Mouse (Mus musculus) hindbrain, embryonic 14.5 days (tissue): Measurements from ENCODE around the gene Emid1. TPM values are rescaled to one million over a fixed set of nuclear protein-coding genes. Genes with fewer than 3 reads are reported as not detected.

Experiments
- ATAC-seq: fragments of 200-750 bp; cut with Nextera tagmentation; 2 replicates; pipeline ENCODE4 v1.8.0; 2017; ENCODE audit warnings: moderate number of reproducible peaks, mild to moderate bottlenecking, moderate TSS enrichment, moderate library complexity; ENCODE audit not compliant: low FRiP score
- DNase-seq: peaks from one replicate; pipeline ENCODE4 v3.0.0-alpha.2; 2015; ENCODE audit warnings: low spot score
- H3K27ac ChIP-seq: fragments of 300-500 bp; sonication (generic); 2 replicates; pipeline ENCODE4 v1.5.1; 2014; ENCODE audit warnings: mild to moderate bottlenecking, moderate library complexity
- H3K27me3 ChIP-seq: fragments of 300-500 bp; sonication (generic); 2 replicates; pipeline ENCODE4 v1.6.1; 2014; ENCODE audit warnings: mild to moderate bottlenecking, low read length, mixed read lengths; ENCODE audit not compliant: control insufficient read depth, insufficient read depth
- H3K36me3 ChIP-seq: fragments of 300-500 bp; sonication (generic); replicated peaks from 2 replicates; pipeline ENCODE4 v1.6.1; 2014; ENCODE audit not compliant: control insufficient read depth, insufficient read depth
- H3K4me1 ChIP-seq: fragments of 300-500 bp; sonication (generic); replicated peaks from 2 replicates; pipeline ENCODE4 v1.6.1; 2014; ENCODE audit warnings: antibody characterized with exemption, low read length, mixed read lengths; ENCODE audit not compliant: control insufficient read depth, insufficient read depth
- H3K4me2 ChIP-seq: fragments of 300-500 bp; sonication (generic); replicated peaks from 2 replicates; pipeline ENCODE4 v1.6.1; 2014; ENCODE audit warnings: mild to moderate bottlenecking, moderate library complexity
- H3K4me3 ChIP-seq: fragments of 300-500 bp; sonication (generic); replicated peaks from 2 replicates; pipeline ENCODE4 v1.5.1; 2014; ENCODE audit warnings: mild to moderate bottlenecking, low read length
- H3K9ac ChIP-seq: fragments of 300-500 bp; sonication (generic); 2 replicates; pipeline ENCODE4 v1.6.1; 2014
- H3K9me3 ChIP-seq: fragments of 300-500 bp; sonication (generic); 2 replicates; pipeline ENCODE4 v1.6.1; 2016; ENCODE audit warnings: low read length; ENCODE audit not compliant: control insufficient read depth
- whole genome bisulfite sequencing: fragments of 180-500 bp; shearing (Covaris S2); extraction: QIAGEN DNeasy Blood & Tissue Kit; methylation state at CpG from one replicate; pipeline ENCODE4 v1.1.7; 2014; 5-methylcytosine and 5-hydroxymethylcytosine counted together
- polyA plus RNA-seq: library from polyadenylated mRNA; unstranded; fragments of >200 nt; fragmentation: Nextera tagmentation; extraction: Ambion mirVana; gene quantifications from 2 replicates; pipeline ENCODE4 v1.2.1, GENCODE M21; 2014

The Emid1 gene
- polyA plus RNA-seq, 1 experiment from 2014 or later: 17.8 TPM

GRCm38 (mm10) chr11:5172861-5173260 lies 20.8 kb upstream of the Emid1 start:
- Histone ChIP-seq H3K36me3 (no peaks in the 10 kb centered on the region), H3K27ac (no peak overlapping the region), H3K27me3 (no peaks in the 10 kb centered on the region), H3K4me3 (no peak overlapping the region), H3K4me1 (0 out of 2 replicates have a peak, but pooled peaks cover under 1% of the 10 kb centered on the region), H3K9ac (no peak overlapping the region), H3K4me2 (no peak overlapping the region), H3K9me3 (no peaks in the 10 kb centered on the region)
- DNase-seq: no peak
- ATAC-seq: no peak
- 63% methylated on average over 3 of the region's 3 CpGs for WGBS

DNA sequence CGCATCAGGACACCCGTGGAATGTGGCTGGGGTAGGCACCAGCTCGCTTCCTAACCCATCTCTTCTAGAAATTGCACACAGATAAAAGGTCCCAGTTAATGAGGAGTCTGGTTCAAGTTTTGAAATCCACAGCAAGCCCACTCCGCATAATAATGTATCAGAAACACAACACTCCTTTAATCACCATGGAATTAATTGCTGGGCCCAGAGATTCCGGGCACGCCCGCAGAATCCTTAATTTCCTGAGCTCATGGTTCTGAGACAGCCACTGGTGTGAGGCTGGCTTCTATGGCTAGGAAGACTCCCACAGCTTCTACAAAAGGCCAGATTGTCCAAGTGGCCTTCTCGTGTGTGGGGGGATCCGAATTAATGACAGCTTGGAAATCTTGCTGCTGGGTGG lies 15.3 kb upstream of the Emid1 start:
- Histone ChIP-seq H3K27me3 (no peaks in the 10 kb centered on the region), H3K27ac (0 out of 2 replicates have a peak overlapping the region, but pooled peaks have one; percentile 21), H3K36me3 (no peaks in the 10 kb centered on the region), H3K4me3 (no peak overlapping the region), H3K9ac (no peak overlapping the region), H3K4me1 (peaks cover 9% of the 10 kb centered on the region), H3K9me3 (no peaks in the 10 kb centered on the region), H3K4me2 (no peak overlapping the region)
- DNase-seq: no peak
- 48% methylated on average over 9 of the region's 9 CpGs for WGBS
- ATAC-seq: peak; percentile 43; the same call in 1 of the 2 replicates

DNA sequence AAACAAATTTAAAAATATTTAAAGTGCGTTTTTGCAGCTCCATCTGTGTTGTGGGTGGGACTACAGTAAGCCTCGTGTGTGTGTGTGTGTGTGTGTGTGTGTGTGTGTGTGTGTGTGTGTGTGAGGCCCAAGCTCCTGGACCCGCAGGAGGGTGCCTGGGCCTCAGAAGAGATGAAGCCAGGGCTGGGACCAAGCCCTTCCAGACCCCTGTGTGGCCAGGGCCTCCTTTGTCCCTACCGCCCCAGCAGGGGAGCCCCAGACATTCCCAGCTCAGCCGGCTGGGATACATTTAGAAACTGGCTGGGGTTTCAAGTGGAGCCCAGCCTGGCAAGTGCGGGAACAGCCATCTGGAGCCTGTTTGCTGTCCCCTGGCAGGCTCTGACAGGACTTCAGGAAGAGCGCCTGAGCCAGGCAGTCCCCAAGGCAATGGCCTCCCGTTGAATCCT lies 13.4 kb upstream of the Emid1 start:
- no peak for ATAC-seq
- Histone ChIP-seq H3K27ac (no peak overlapping the region), H3K27me3 (no peaks in the 10 kb centered on the region), H3K4me1 (peaks cover 9% of the 10 kb centered on the region), H3K9me3 (no peaks in the 10 kb centered on the region), H3K4me3 (no peak overlapping the region), H3K36me3 (no peaks in the 10 kb centered on the region), H3K4me2 (no peak overlapping the region), H3K9ac (no peak overlapping the region)
- WGBS: 25% methylated on average over 8 of the region's 8 CpGs
- DNase-seq: no peak

GRCm38 (mm10) chr11:5164310-5164709 lies 12.3 kb upstream of the Emid1 start:
- H3K27me3 ChIP-seq: no peaks in the 10 kb centered on the region
- no peak overlapping the region for H3K4me2 ChIP-seq
- H3K36me3 ChIP-seq: no peaks in the 10 kb centered on the region
- H3K4me1 ChIP-seq: peaks cover 9% of the 10 kb centered on the region
- ATAC-seq: no peak
- no peak overlapping the region for H3K27ac ChIP-seq
- H3K9me3 ChIP-seq: no peaks in the 10 kb centered on the region
- no peak overlapping the region for H3K9ac ChIP-seq
- no peak for DNase-seq
- WGBS: 30% methylated on average over 8 of the region's 8 CpGs
- H3K4me3 ChIP-seq: no peak overlapping the region

- Histone ChIP-seq H3K27ac (no peak overlapping the region), H3K9me3 (no peaks in the 10 kb centered on the region), H3K27me3 (no peaks in the 10 kb centered on the region), H3K4me2 (no peak overlapping the region), H3K4me3 (no peak overlapping the region), H3K36me3 (no peaks in the 10 kb centered on the region), H3K4me1 (peaks cover 9% of the 10 kb centered on the region), H3K9ac (no peak overlapping the region)
- 95% methylated on average over 8 of the region's 8 CpGs for WGBS
- DNase-seq (no peak), ATAC-seq (no peak)
These were observed 11.4 kb upstream of the Emid1 start for GRCm38 (mm10) chr11:5163421-5163820.

DNA sequence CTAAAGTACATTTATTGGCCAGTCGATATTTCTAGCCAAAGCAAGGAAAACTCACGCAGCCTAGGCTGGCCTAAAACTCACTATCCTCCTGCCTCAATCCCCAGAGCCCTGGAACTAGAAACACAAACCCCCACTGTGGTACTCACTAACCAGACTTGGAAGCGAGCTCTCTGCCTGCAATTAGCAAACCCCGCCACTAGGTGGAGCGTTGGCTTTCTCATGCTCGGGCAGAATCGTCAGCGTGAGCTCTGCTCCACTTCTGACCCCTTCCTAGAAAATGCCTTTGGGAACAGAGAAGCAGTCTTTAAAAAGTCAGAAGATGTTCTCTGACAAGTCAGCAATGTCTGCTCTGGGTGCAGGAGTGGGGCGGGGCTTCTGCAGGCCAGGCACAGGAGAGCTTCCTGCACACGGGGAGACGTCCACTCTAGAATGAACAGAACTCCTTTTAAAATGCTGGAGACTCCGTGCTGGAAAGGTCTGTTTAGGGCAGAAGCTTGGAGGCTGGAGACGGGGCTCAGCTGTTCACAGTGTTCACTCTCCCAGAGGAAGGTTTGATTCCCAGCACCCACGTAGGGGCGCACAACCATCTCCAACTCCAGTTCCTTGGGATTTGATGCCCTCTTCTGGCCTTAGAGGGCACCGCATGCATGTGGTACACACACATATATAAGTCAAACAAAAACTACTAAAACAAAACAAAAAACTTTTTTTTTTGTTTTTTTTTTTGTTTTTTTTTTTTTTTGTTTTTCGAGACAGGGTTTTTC lies 8.8 kb upstream of the Emid1 start:
- Histone ChIP-seq H3K27ac (no peak overlapping the region), H3K4me3 (no peak overlapping the region), H3K4me2 (no peak overlapping the region), H3K36me3 (no peaks in the 10 kb centered on the region), H3K9ac (no peak overlapping the region), H3K27me3 (no peaks in the 10 kb centered on the region), H3K4me1 (peaks cover 3% of the 10 kb centered on the region), H3K9me3 (no peaks in the 10 kb centered on the region)
- ATAC-seq (no peak), DNase-seq (no peak)
- 76% methylated on average over 17 of the region's 17 CpGs for WGBS

GRCm38 (mm10) chr11:5158056-5158455 lies 6.0 kb upstream of the Emid1 start:
- Histone ChIP-seq H3K4me3 (no peak overlapping the region), H3K4me1 (no peaks in the 10 kb centered on the region), H3K4me2 (no peak overlapping the region), H3K27ac (no peak overlapping the region), H3K9ac (no peak overlapping the region), H3K9me3 (no peaks in the 10 kb centered on the region), H3K36me3 (no peaks in the 10 kb centered on the region), H3K27me3 (no peaks in the 10 kb centered on the region)
- whole genome bisulfite sequencing: 90% methylated on average over 11 of the region's 11 CpGs
- DNase-seq: no peak
- ATAC-seq: no peak

- H3K4me3 ChIP-seq: no peak overlapping the region
- ATAC-seq: 0 out of 2 replicates have a peak, but pooled peaks have one; percentile 28
- H3K4me2 ChIP-seq: no peak overlapping the region
- H3K27ac ChIP-seq: no peak overlapping the region
- no peak for DNase-seq
- H3K9me3 ChIP-seq: no peaks in the 10 kb centered on the region
- H3K36me3 ChIP-seq: no peaks in the 10 kb centered on the region
- H3K27me3 ChIP-seq: peaks cover 11% of the 10 kb centered on the region; the same call in 1 of the 2 replicates
- 0 out of 2 replicates have a peak, but pooled peaks cover 7% of the 10 kb centered on the region for H3K4me1 ChIP-seq
- 38% methylated on average over 10 of the region's 10 CpGs for WGBS
- 0 out of 2 replicates have a peak overlapping the region, but pooled peaks have one; percentile 5 for H3K9ac ChIP-seq
These were observed 3.1 kb upstream of the Emid1 start for GRCm38 (mm10) chr11:5154961-5155805.

DNA sequence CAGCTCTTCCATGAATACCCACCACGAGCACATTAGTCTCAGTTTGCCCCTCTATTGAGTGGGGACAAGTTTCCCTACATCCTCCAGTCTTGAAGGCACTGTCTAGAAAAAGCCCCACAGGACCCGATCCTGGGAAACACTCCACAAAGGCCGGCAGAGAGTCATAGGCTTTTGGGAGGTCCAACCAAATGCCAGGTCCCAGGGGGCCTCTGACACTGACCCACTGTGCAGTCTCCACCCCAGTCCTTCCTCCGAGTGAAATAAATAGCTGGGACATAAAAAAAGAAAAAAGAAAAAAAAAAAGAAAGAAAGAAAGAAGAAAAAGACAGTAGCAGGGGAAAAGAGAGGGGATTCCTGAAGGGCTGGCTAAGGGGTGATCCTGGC lies 818 bp downstream of the Emid1 start:
- 0 out of 2 replicates have a peak, but pooled peaks cover 17% of the 10 kb centered on the region for H3K4me1 ChIP-seq
- no peak for ATAC-seq

More for the DNA sequence above, 818 bp downstream of the Emid1 start:
- Histone ChIP-seq H3K27me3 (peaks cover 11% of the 10 kb centered on the region; the same call in 1 of the 2 replicates), H3K4me3 (peak overlapping the region; percentile 48), H3K9ac (no peak overlapping the region), H3K4me2 (peak overlapping the region; percentile 83), H3K27ac (no peak overlapping the region), H3K36me3 (no peaks in the 10 kb centered on the region), H3K9me3 (no peaks in the 10 kb centered on the region)
- WGBS: 9% methylated on average over 4 of the region's 4 CpGs
- no peak for DNase-seq
